Mouse (Mus musculus): ENCODE data around the gene Zfp775. TPM values are rescaled to one million over a fixed set of nuclear protein-coding genes. Genes with fewer than 3 reads are reported as not detected.

Gene Zfp775
- polyA plus RNA-seq, 1 experiment from 2014 or later = 11.4 TPM

GRCm38 (mm10) chr6:48582037-48582436 lies 19.8 kb upstream of the Zfp775 start:
- no peaks in the 10 kb centered on the region for H3K4me1 ChIP-seq (ENCODE audit: control insufficient read depth, insufficient read depth, low read depth, low read length)
- H3K27ac ChIP-seq (ENCODE audit: low read depth, low read length) = no peak overlapping the region
- no peaks in the 10 kb centered on the region for H3K9me3 ChIP-seq (ENCODE audit: control insufficient read depth, low read length)
- ATAC-seq = no peak; the same call in 1 of the 2 replicates
- H3K4me2 ChIP-seq (ENCODE audit: low read length) = no peak overlapping the region
- H3K9ac ChIP-seq (ENCODE audit: low read depth, low read length) = no peak overlapping the region
- 75% methylated on average over 3 of the region's 3 CpGs for WGBS
- H3K36me3 ChIP-seq (ENCODE audit: control insufficient read depth, insufficient read depth, low read length) = no peaks in the 10 kb centered on the region
- no peaks in the 10 kb centered on the region for H3K27me3 ChIP-seq (replicated peaks; ENCODE audit: control insufficient read depth, insufficient read depth, low read length)
- H3K4me3 ChIP-seq (ENCODE audit: low read length) = no peak overlapping the region

DNA sequence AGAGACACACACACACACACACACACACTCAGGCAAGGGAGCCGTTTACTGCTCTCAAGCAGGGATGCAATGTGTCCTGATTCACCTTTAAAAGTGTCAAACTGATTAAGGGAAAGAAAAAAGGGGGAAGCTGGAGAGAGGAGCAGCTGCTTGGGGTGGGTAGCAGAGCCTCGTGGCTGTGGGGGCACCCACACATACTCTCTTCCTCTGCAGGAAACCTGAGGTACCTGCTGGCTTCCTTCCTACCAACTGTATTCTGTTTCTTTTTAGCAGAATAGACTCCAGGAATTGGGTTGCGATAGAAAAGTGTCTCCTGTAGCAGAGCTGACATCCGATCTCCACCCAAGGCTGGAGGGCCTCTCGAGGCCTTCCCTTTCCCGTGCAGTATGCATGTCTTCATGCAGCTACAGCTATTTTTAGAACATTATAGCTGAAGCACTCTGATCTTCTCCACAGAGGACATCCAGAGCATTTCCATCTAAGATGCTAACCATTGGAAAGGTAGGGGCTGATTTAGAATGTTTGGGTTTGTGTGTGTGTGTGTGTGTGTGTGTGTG lies 12.6 kb upstream of the Zfp775 start, which contains the start of gene Gm45021:
Gm45021 (plus strand) TSS at position 417 of the 557 bp plus-strand sequence.
- H3K36me3 ChIP-seq (ENCODE audit: control insufficient read depth, insufficient read depth, low read length) = no peaks in the 10 kb centered on the region
- H3K9me3 ChIP-seq (ENCODE audit: control insufficient read depth, low read length) = no peaks in the 10 kb centered on the region
- no peak for ATAC-seq
- no peak within 1 kb of the TSS; the same call in 1 of the 2 replicates for H3K9ac ChIP-seq (ENCODE audit: low read depth, low read length)
- peaks cover 5% of the 10 kb centered on the region for H3K4me1 ChIP-seq (ENCODE audit: control insufficient read depth, insufficient read depth, low read depth, low read length)
- H3K27me3 ChIP-seq (replicated peaks; ENCODE audit: control insufficient read depth, insufficient read depth, low read length) = no peaks in the 10 kb centered on the region
- no peak within 1 kb of the TSS for H3K27ac ChIP-seq (ENCODE audit: low read depth, low read length)
- no peak within 1 kb of the TSS for H3K4me3 ChIP-seq (ENCODE audit: low read length)
- no peak within 1 kb of the TSS for H3K4me2 ChIP-seq (ENCODE audit: low read length)
- WGBS = 55% methylated on average over 6 of the region's 6 CpGs

- H3K4me2 ChIP-seq (ENCODE audit: low read length) = no peak overlapping the region
- 72% methylated on average over 3 of the region's 3 CpGs for WGBS
- H3K4me1 ChIP-seq (ENCODE audit: control insufficient read depth, insufficient read depth, low read depth, low read length) = peaks cover 16% of the 10 kb centered on the region
- H3K36me3 ChIP-seq (ENCODE audit: control insufficient read depth, insufficient read depth, low read length) = peaks cover 6% of the 10 kb centered on the region
- peaks cover 3% of the 10 kb centered on the region for H3K9me3 ChIP-seq (ENCODE audit: control insufficient read depth, low read length)
- ATAC-seq = no peak
- no peak overlapping the region for H3K9ac ChIP-seq (ENCODE audit: low read depth, low read length)
- no peak overlapping the region for H3K27ac ChIP-seq (ENCODE audit: low read depth, low read length)
- H3K4me3 ChIP-seq (ENCODE audit: low read length) = no peak overlapping the region
- H3K27me3 ChIP-seq (replicated peaks; ENCODE audit: control insufficient read depth, insufficient read depth, low read length) = no peaks in the 10 kb centered on the region
Measured at GRCm38 (mm10) chr6:48591221-48591845, 10.5 kb upstream of the Zfp775 start.

DNA sequence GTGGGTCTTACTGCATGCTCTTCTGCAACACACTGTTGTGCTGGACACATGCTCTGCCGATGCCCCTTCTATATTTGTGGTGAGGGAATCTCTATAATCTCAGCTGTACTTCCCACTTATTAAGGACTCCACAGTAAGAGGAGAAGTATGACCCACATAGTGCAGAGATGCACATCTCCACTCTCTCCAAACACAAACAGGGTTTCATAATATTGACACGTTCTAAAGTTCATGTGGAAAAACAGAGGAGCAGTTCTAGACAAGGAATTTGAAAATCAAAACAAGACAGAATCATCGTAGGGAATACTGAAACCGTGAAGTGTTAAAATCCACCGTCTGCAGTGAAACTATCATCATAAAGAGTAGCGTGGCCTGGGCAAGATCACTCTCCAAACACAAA lies 10.0 kb upstream of the Zfp775 start:
- ATAC-seq = no peak
- WGBS = 91% methylated on average over 6 of the region's 6 CpGs
- Histone ChIP-seq H3K9me3 (ENCODE audit: control insufficient read depth, low read length) (peaks cover 8% of the 10 kb centered on the region), H3K4me3 (ENCODE audit: low read length) (no peak overlapping the region), H3K27ac (ENCODE audit: low read depth, low read length) (no peak overlapping the region), H3K27me3 (replicated peaks; ENCODE audit: control insufficient read depth, insufficient read depth, low read length) (no peaks in the 10 kb centered on the region), H3K4me1 (ENCODE audit: control insufficient read depth, insufficient read depth, low read depth, low read length) (peaks cover 16% of the 10 kb centered on the region), H3K4me2 (ENCODE audit: low read length) (no peak overlapping the region), H3K9ac (ENCODE audit: low read depth, low read length) (no peak overlapping the region), H3K36me3 (ENCODE audit: control insufficient read depth, insufficient read depth, low read length) (peaks cover 11% of the 10 kb centered on the region)

DNA sequence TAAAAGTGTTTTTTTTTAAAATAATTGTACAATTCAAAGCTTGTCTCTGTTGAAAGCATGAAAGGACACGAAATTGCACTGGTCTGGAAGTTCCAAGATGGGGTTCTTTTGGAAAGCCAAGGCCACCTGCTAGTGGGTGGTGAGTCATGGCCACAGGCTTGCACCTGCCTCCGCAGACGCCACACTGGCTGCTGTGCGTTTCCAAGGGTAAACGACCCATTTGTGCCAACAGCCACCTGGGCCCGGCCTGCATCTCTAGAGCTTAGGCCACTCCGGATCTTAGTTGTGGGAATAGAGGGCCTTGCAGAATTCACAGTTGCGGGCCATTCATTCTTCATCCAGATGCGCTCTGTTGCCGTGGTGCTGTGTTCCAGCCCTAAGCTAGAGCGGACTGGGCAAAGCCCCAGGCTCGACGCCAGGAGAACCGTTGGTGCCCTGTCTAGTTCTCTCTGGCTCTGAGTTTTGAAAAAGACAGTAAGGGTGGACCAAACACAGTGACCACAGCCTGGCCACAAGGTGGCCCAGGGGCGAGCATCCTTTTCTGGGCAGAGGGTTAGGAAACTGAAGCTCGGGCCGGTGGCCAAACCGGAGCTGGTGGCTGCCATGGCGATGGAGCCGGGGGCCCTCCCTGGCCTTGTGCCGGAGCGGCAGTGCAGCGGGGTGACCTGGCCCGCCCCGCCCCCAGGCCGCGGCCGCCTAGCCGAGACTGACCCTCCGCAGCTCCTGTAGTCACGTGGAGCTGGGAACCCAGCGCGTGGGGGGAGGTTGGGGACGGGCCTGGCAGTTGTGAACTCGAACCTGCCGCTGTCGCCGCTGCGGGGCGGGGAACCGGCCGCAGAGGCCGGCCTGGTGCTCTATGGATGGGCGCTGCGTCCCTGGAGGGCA lies 8.5 kb upstream of the Zfp775 start, which contains the start of the genes Repin1 and Gm44965:
Repin1 (plus strand) TSS at position 726 of the 885 bp plus-strand sequence.
Gm44965 (plus strand) TSS at position 784 of the 885 bp plus-strand sequence.
- no peaks in the 10 kb centered on the region for H3K27me3 ChIP-seq (replicated peaks; ENCODE audit: control insufficient read depth, insufficient read depth, low read length)
- peak within 1 kb of the TSS; percentile 93 for H3K9ac ChIP-seq (ENCODE audit: low read depth, low read length)
- peak within 1 kb of the TSS; percentile 56 for H3K4me3 ChIP-seq (ENCODE audit: low read length)
- 2% methylated on average over 45 of the region's 45 CpGs for WGBS
- H3K9me3 ChIP-seq (ENCODE audit: control insufficient read depth, low read length) = peaks cover 18% of the 10 kb centered on the region
- peaks cover 26% of the 10 kb centered on the region for H3K36me3 ChIP-seq (ENCODE audit: control insufficient read depth, insufficient read depth, low read length)
- ATAC-seq = peak; percentile 94
- H3K4me2 ChIP-seq (ENCODE audit: low read length) = peak within 1 kb of the TSS; percentile 78
- H3K4me1 ChIP-seq (ENCODE audit: control insufficient read depth, insufficient read depth, low read depth, low read length) = peaks cover 16% of the 10 kb centered on the region
- peak within 1 kb of the TSS; percentile 96 for H3K27ac ChIP-seq (ENCODE audit: low read depth, low read length)

DNA sequence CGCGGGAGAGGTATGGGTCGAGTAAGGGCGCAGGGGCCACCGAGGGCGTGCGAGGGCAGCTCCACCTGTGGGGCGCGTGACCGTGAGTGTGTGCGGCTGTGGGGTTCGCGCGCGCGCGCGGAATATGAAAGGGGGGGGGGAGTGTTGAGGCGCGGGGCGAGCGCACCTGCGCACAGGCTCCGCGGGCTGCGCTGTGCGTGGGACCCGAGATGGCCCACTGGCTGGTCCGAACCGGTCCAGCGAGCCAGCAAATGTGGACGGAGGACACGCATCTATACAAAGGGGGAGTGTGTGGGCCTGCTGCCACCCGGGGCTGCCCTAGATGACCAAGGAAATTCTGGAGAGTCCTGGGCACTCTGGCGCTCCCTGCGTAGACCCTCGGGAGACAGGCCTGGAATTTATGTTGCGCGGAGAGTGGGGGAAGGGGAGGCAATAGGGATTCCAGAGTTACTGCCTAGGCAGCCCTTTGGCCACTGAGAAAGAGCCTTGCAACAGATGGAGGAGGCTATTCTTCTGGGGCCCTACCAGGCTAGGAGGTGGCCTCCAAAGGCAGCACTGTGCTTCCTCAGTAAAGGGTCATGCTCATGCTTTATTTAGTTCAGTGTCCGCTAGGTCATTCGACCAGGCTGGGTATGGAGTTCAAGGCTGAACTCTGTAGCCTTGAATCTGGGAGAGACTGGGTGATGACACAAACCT lies 7.7 kb upstream of the Zfp775 start:
- Histone ChIP-seq H3K4me2 (ENCODE audit: low read length) (peak overlapping the region; percentile 78), H3K9me3 (ENCODE audit: control insufficient read depth, low read length) (peaks cover 18% of the 10 kb centered on the region), H3K4me1 (ENCODE audit: control insufficient read depth, insufficient read depth, low read depth, low read length) (peaks cover 16% of the 10 kb centered on the region), H3K4me3 (ENCODE audit: low read length) (peak overlapping the region; percentile 56), H3K36me3 (ENCODE audit: control insufficient read depth, insufficient read depth, low read length) (peaks cover 30% of the 10 kb centered on the region), H3K27me3 (replicated peaks; ENCODE audit: control insufficient read depth, insufficient read depth, low read length) (no peaks in the 10 kb centered on the region), H3K27ac (ENCODE audit: low read depth, low read length) (peak overlapping the region; percentile 96), H3K9ac (ENCODE audit: low read depth, low read length) (peak overlapping the region; percentile 93)
- peak; percentile 83 for ATAC-seq
- WGBS = under 1% methylated on average over 39 of the region's 41 CpGs

DNA sequence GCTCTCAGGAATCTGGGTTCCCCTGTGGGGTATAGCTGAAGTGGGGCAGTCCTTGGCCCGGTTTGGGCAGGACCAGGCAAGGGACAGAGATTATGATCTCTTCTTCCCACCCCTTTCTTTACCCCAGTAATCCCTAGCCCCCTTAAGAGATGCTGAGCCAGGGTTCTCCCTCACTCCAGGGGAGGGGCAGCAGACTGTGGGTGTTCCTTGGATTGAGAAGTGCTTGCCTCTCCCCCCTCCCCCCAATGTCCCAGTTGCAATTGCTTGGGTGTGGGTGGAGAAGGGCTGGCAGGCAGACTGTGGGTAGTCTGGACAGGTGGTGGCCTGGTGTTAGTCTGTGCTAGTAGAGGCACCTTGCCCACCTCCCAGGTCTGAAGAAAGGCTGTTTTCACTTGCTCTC lies 6.6 kb upstream of the Zfp775 start:
- no peak for ATAC-seq
- Histone ChIP-seq H3K4me3 (ENCODE audit: low read length) (peak overlapping the region; percentile 56), H3K27me3 (replicated peaks; ENCODE audit: control insufficient read depth, insufficient read depth, low read length) (no peaks in the 10 kb centered on the region), H3K27ac (ENCODE audit: low read depth, low read length) (no peak overlapping the region), H3K9ac (ENCODE audit: low read depth, low read length) (peak overlapping the region; percentile 93), H3K4me2 (ENCODE audit: low read length) (peak overlapping the region; percentile 78), H3K9me3 (ENCODE audit: control insufficient read depth, low read length) (peaks cover 18% of the 10 kb centered on the region), H3K36me3 (ENCODE audit: control insufficient read depth, insufficient read depth, low read length) (peaks cover 36% of the 10 kb centered on the region), H3K4me1 (ENCODE audit: control insufficient read depth, insufficient read depth, low read depth, low read length) (peaks cover 16% of the 10 kb centered on the region)
- WGBS = 50% methylated on average over 1 of the region's 1 CpGs

- Histone ChIP-seq H3K36me3 (ENCODE audit: control insufficient read depth, insufficient read depth, low read length) (peaks cover 36% of the 10 kb centered on the region), H3K9ac (ENCODE audit: low read depth, low read length) (no peak overlapping the region)
Measured at GRCm38 (mm10) chr6:48596545-48597232, 5.2 kb upstream of the Zfp775 start.

More at GRCm38 (mm10) chr6:48596545-48597232, 5.2 kb upstream of the Zfp775 start:
- Histone ChIP-seq H3K4me3 (ENCODE audit: low read length) (no peak overlapping the region), H3K27ac (ENCODE audit: low read depth, low read length) (no peak overlapping the region), H3K4me2 (ENCODE audit: low read length) (no peak overlapping the region), H3K4me1 (ENCODE audit: control insufficient read depth, insufficient read depth, low read depth, low read length) (peaks cover 22% of the 10 kb centered on the region), H3K27me3 (replicated peaks; ENCODE audit: control insufficient read depth, insufficient read depth, low read length) (no peaks in the 10 kb centered on the region), H3K9me3 (ENCODE audit: control insufficient read depth, low read length) (peaks cover 18% of the 10 kb centered on the region)
- 97% methylated on average over 45 of the region's 45 CpGs for WGBS
- no peak for ATAC-seq

Measured in hindbrain, embryonic 16.5 days (tissue).